Mouse (Mus musculus) heart, embryonic 14.5 days (tissue): ENCODE data around the gene Stoml1. TPM values are rescaled to one million over a fixed set of nuclear protein-coding genes. Genes with fewer than 3 reads are reported as not detected.

Experiments used
- ATAC-seq: fragments of 200-750 bp; cut with Nextera tagmentation; 2 replicates; pipeline ENCODE4 v1.8.0; 2017; ENCODE audit warnings: low read depth, moderate TSS enrichment; ENCODE audit not compliant: insufficient number of reproducible peaks, insufficient read depth, low FRiP score
- H3K27ac ChIP-seq, 2 experiments: fragments of 200-500 bp in 1 of 2; fragments of 300-500 bp in 1 of 2; sonication (generic) in 1 of 2; replicated peaks in 1 of 2; 2 replicates each; pipeline ENCODE4 v1.5.1; 2012 to 2014; ENCODE audit warnings: low read depth in 2 of 2, low read length in 2 of 2, control low read depth in 1 of 2, mild to moderate bottlenecking in 1 of 2, mixed read lengths in 1 of 2; ENCODE audit not compliant: control insufficient read depth in 1 of 2, insufficient read depth in 1 of 2
- H3K27me3 ChIP-seq: fragments of 300-500 bp; sonication (generic); 2 replicates; pipeline ENCODE4 v1.6.1; 2014; ENCODE audit warnings: mild to moderate bottlenecking, low read length, control low read depth; ENCODE audit not compliant: control insufficient read depth, insufficient read depth
- H3K36me3 ChIP-seq: fragments of 300-500 bp; sonication (generic); 2 replicates; pipeline ENCODE4 v1.6.1; 2014; ENCODE audit warnings: mild to moderate bottlenecking, control low read depth, low read length, mixed read lengths; ENCODE audit not compliant: control insufficient read depth, insufficient read depth
- H3K4me1 ChIP-seq, 2 experiments: fragments of 200-500 bp in 1 of 2; fragments of 300-500 bp in 1 of 2; sonication (generic) in 1 of 2; 2 replicates each; pipeline ENCODE4 v1.6.1; 2012 to 2014; ENCODE audit warnings: low read length in 2 of 2, control low read depth in 1 of 2, mixed read lengths in 1 of 2; ENCODE audit not compliant: control insufficient read depth in 2 of 2, insufficient read depth in 2 of 2
- H3K4me2 ChIP-seq: fragments of 300-500 bp; sonication (generic); 2 replicates; pipeline ENCODE4 v1.6.1; 2014; ENCODE audit warnings: mild to moderate bottlenecking, low read length
- H3K4me3 ChIP-seq, 2 experiments: fragments of 200-500 bp in 1 of 2; fragments of 300-500 bp in 1 of 2; sonication (generic) in 1 of 2; 2 replicates each; pipeline ENCODE4 v1.5.1; 2012 to 2014; ENCODE audit warnings: low read length in 2 of 2, mild to moderate bottlenecking in 2 of 2, control low read depth in 1 of 2, low read depth in 1 of 2, moderate library complexity in 1 of 2; ENCODE audit not compliant: control insufficient read depth in 1 of 2, insufficient read depth in 1 of 2
- H3K9ac ChIP-seq: fragments of 300-500 bp; sonication (generic); 2 replicates; pipeline ENCODE4 v1.6.1; 2014; ENCODE audit warnings: mild to moderate bottlenecking, low read length
- H3K9me3 ChIP-seq: fragments of 300-500 bp; sonication (generic); 2 replicates; pipeline ENCODE4 v1.6.1; 2016; ENCODE audit warnings: low read length, control low read depth; ENCODE audit not compliant: control insufficient read depth
- WGBS: fragments of 180-500 bp; shearing (Covaris S2); extraction: QIAGEN DNeasy Blood & Tissue Kit; methylation state at CpG from one replicate; pipeline ENCODE4 v1.1.7; 2014; 5-methylcytosine and 5-hydroxymethylcytosine counted together
- polyA plus RNA-seq: library from polyadenylated mRNA; unstranded; fragments of >200 nt; fragmentation: Nextera tagmentation; extraction: Ambion mirVana; gene quantifications from 2 replicates; pipeline ENCODE4 v1.2.1, GENCODE M21; 2014

Gene Stoml1
- polyA plus RNA-seq, 1 experiment from 2014 or later, result 25.6 TPM

DNA sequence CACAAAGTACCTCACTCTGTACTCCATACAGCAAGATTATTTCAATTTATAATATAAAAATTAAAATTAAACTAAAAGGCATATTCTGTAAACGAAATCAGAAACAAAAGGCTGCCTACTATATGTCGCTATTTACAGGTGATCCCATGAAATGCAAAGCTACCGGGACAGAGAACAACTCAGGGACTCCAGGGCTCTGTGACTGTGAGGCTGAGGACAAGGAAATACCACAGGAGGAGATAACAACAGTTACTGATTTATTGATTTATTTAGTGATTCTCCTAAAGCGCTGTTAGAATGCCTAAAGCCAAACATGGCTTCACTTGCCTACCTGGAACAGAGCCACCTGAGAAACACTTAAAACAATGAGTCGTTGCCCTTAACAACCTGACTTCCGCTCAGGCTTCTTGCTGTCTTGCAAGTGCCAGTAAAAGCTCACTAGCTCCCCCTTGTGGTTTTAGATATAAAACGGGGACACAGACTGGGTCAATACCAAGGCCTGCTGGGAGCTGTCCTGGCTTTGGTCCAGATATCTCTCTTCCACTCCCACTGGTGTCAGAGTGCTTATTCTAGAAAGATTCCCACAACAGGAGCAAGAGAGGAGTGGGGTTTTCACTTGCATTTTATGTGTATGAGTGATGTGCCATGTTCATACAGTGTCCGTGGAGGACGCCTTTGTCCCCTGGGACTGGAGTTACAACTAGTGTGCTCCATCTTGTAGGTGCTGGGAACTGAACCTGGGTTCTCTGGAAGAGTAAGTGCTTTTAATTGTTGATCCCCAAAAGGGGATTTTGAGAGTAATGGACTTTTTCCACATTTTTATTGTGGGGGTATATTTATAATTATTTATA is 27.5 kb downstream of the Stoml1 start:
- Histone ChIP-seq H3K4me3 (no peak overlapping the region), H3K27ac (no peak overlapping the region), H3K9ac (no peak overlapping the region), H3K9me3 (no peaks in the 10 kb centered on the region), H3K27me3 (no peaks in the 10 kb centered on the region), H3K36me3 (no peaks in the 10 kb centered on the region), H3K4me1 (peaks cover 13 to 21% of the 10 kb centered on the region in 2 experiments), H3K4me2 (peak overlapping the region; percentile 25; the same call in 1 of the 2 replicates)
- WGBS, result 40% methylated on average over 9 of the region's 9 CpGs
- no peak; the same call in 1 of the 2 replicates for ATAC-seq

DNA sequence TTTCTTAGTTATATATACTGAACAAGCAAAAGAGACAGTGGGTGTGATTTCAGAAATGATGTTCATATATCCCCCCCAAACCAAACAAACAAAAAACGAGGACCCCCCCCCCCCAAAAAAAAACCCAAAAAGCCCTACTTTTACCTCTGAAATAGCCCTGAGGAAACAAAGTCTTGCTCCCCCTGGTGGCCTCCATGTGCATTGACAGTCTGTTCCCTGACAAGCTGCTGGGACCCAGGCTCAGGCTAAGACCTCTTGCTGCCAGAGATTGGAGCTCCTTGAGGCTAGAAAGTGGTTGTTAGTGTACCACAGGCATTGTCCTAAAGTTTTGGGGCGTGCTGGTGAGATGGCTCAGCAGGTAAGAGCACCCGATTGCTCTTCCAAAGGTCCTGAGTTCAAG is 28.6 kb downstream of the Stoml1 start:
- no peak overlapping the region for H3K27ac ChIP-seq

DNA sequence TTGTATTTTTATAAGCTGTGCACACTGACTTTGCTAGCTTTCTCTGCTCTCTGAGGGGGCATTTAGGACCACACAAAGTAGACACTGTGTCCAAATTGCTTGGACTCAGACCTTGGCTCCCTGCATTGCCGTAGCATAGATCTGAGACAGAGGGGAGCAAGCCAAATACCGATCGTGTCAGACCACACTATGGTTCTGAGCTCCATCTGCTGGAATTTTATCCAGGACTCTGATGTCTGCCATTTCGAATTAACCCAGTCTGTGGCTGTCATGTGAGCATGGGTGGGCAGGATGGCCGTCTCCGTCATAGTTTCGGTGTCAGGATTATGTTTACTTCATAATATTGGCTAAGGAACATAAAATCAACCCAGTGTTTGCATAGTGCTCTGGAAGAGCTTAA is 30.5 kb downstream of the Stoml1 start:
- 54% methylated on average over 7 of the region's 7 CpGs for WGBS
- H3K9ac ChIP-seq, result no peak overlapping the region
- no peaks in the 10 kb centered on the region for H3K9me3 ChIP-seq
- no peak overlapping the region for H3K4me2 ChIP-seq
- peaks cover 9% of the 10 kb centered on the region; the same call in 1 of the 2 replicates for H3K36me3 ChIP-seq
- H3K4me1 ChIP-seq, result peaks cover 8 to 17% of the 10 kb centered on the region in 2 experiments
- ATAC-seq, result no peak
- no peak overlapping the region for H3K4me3 ChIP-seq
- H3K27ac ChIP-seq, result peak overlapping the region; percentile 2 to 55; a peak in 3 of 4 replicates
- no peaks in the 10 kb centered on the region for H3K27me3 ChIP-seq

More for the DNA sequence above, 28.6 kb downstream of the Stoml1 start:
- ATAC-seq, result no peak
- Histone ChIP-seq H3K4me2 (no peak overlapping the region), H3K4me1 (peaks cover 8 to 17% of the 10 kb centered on the region in 2 experiments), H3K27me3 (no peaks in the 10 kb centered on the region), H3K9ac (no peak overlapping the region), H3K4me3 (no peak overlapping the region), H3K36me3 (no peaks in the 10 kb centered on the region), H3K9me3 (no peaks in the 10 kb centered on the region)
- WGBS, result 67% methylated on average over 3 of the region's 3 CpGs

DNA sequence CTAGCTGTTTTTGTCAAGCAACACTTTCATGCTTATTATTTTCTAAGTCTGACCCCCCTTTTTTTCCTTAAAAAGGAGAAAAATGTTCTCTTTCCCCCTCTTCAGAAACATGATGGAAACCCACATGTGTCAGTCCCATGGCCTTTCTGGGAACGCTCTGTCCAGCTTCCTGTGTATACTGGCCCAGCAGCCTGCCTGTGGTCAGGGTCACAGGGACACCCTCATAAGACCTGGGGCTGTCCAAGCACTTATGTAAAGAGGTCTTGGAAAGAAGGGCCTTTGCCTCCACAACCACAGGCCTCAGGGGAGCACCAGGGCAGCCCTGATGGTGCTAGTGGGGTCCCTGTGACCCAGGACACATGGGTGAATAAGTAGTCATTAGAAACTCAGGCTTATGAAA is 36.1 kb downstream of the Stoml1 start:
- Histone ChIP-seq H3K9me3 (no peaks in the 10 kb centered on the region), H3K27ac (no peak overlapping the region), H3K4me2 (no peak overlapping the region), H3K4me3 (no peak overlapping the region), H3K36me3 (peaks cover 49% of the 10 kb centered on the region), H3K9ac (no peak overlapping the region), H3K4me1 (no peaks in the 10 kb centered on the region), H3K27me3 (no peaks in the 10 kb centered on the region)
- WGBS, result 71% methylated on average over 1 of the region's 1 CpGs
- ATAC-seq, result no peak

DNA sequence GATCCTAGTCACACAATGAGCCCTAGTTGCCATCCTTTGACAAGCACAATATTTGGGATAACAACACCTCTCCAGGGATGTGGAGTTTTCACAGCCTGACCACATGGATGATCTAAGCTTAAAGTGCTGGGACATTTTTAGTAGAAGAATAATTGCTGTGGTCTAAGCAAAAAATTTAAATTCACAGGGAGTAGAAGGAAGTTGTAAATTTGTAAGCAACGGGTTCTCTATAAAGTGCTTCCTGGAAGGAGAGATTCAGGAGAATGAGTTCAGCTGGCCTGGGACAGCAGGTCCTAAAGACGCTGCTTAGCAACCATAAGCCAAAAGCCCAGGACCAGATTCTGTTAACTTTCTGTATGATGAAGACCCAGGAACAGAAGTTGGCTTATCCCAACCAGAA is 36.9 kb downstream of the Stoml1 start:
- 90% methylated on average over 2 of the region's 2 CpGs for WGBS
- Histone ChIP-seq H3K4me2 (no peak overlapping the region), H3K4me3 (no peak overlapping the region), H3K27me3 (no peaks in the 10 kb centered on the region), H3K27ac (no peak overlapping the region), H3K4me1 (no peaks in the 10 kb centered on the region), H3K9ac (no peak overlapping the region), H3K36me3 (peaks cover 49% of the 10 kb centered on the region), H3K9me3 (no peaks in the 10 kb centered on the region)
- no peak for ATAC-seq

DNA sequence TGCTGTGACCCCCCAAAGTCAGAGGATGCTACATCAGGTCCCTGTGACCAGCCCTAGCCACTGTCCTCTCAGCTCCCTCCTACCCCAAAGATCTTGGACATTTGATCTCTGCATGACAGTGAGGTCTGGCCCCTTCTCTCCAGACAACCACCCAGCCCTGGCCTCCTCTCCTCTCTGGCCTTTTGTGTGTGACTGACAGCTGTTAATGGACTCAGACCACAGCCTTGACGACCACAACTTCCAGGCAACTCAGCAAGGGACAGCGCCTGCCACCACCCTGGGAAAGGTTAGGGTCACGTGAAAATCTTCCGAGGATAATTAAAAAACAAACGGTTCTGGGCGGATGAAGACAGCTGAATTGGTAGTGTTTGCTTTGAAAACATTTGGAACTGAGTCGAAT is 41.6 kb downstream of the Stoml1 start:
- H3K27ac ChIP-seq, result no peak overlapping the region
- no peak overlapping the region for H3K4me2 ChIP-seq
- no peaks in the 10 kb centered on the region for H3K27me3 ChIP-seq
- peaks cover 33 to 41% of the 10 kb centered on the region in 2 experiments for H3K4me1 ChIP-seq
- H3K9ac ChIP-seq, result no peak overlapping the region
- H3K36me3 ChIP-seq, result peaks cover 35% of the 10 kb centered on the region
- H3K4me3 ChIP-seq, result no peak overlapping the region
- no peaks in the 10 kb centered on the region for H3K9me3 ChIP-seq
- 67% methylated on average over 7 of the region's 7 CpGs for WGBS
- ATAC-seq, result no peak

DNA sequence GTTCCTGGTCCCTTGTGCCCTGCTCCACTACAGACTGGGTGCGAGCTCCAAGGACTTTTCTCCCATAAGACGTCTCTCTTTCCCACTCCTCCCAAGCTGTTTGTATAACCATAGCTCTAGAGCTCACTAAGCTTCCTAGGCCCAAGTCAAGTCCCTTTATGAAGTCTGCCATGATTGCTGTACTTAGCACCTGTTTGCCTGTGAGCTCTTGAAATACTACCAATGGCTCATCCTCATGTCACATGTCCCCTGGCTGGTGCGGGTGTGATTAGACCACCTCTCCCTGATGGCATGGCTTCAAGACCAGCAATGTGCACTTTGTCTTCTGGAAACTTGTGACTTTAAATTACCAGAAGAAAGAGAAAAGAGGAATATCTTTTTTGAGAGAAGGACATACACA is 42.4 kb downstream of the Stoml1 start:
- ATAC-seq, result no peak
- Histone ChIP-seq H3K9ac (no peak overlapping the region), H3K9me3 (no peaks in the 10 kb centered on the region), H3K4me3 (no peak overlapping the region), H3K4me2 (no peak overlapping the region), H3K27ac (peak overlapping the region; percentile 63 to 79), H3K36me3 (peaks cover 27% of the 10 kb centered on the region), H3K27me3 (no peaks in the 10 kb centered on the region), H3K4me1 (peaks cover 36 to 48% of the 10 kb centered on the region in 2 experiments)
- 76% methylated on average over 3 of the region's 3 CpGs for WGBS
